13 mouse cellular contexts compared by ENCODE assay signal in genomic region chr14:8327371-8327770, GRCm38 (mm10). TPM values are rescaled to one million over a fixed set of nuclear protein-coding genes. Genes with fewer than 3 reads are reported as not detected.
DNase-seq lines count a peak whose midpoint lies in the region; ATAC-seq and TF ChIP-seq lines count a peak whose summit lies in the region.
"Had no signal": no experiment of that assay in that cellular context is flagged by ENCODE, and none has a peak within 500 bp of the region (broad histone marks: within the 10 kb centered on the region; RNA-seq: fewer than 3 reads in every experiment).

No protein-coding gene starts in this region.

- DNase-seq in cerebellum, adult 2 months = no peak
- DNase-seq in cerebellum, postnatal 25 days = no peak
- peak; percentile 79 for DNase-seq in kidney, postnatal 14 days
- DNase-seq in lung, adult 18-20 months = no peak
- DNase-seq: cerebellum, postnatal 14 days had no signal

- no peak overlapping the region for H3K4me3 ChIP-seq in cerebellum, adult 2 months (replicated peaks; ENCODE audit: insufficient read depth, low read depth, low read length)
- H3K4me3 ChIP-seq in intestine, embryonic 16.5 days (ENCODE audit: low read length) = no peak overlapping the region
- no peak overlapping the region for H3K4me3 ChIP-seq in intestine, postnatal 0 days (ENCODE audit: low read depth, low read length)
- no peak overlapping the region for H3K4me3 ChIP-seq in embryonic facial prominence, embryonic 13.5 days
- no peak overlapping the region for H3K4me3 ChIP-seq in intestine, embryonic 15.5 days (replicated peaks)

- no peak overlapping the region for H3K4me2 ChIP-seq in intestine, embryonic 16.5 days (ENCODE audit: low read depth, low read length)
- no peak overlapping the region for H3K4me2 ChIP-seq in intestine, postnatal 0 days (replicated peaks; ENCODE audit: low read depth)
- no peak overlapping the region for H3K4me2 ChIP-seq in embryonic facial prominence, embryonic 13.5 days
- no peak overlapping the region for H3K4me2 ChIP-seq in intestine, embryonic 15.5 days (replicated peaks)

- H3K27me3 ChIP-seq in cerebellum, adult 2 months (ENCODE audit: control insufficient read depth, insufficient read depth, low read length) = no peaks in the 10 kb centered on the region
- no peaks in the 10 kb centered on the region for H3K27me3 ChIP-seq in intestine, embryonic 16.5 days (replicated peaks; ENCODE audit: control insufficient read depth, insufficient read depth, low read length)
- H3K27me3 ChIP-seq in intestine, postnatal 0 days (replicated peaks; ENCODE audit: control insufficient read depth, insufficient read depth, low read length) = no peaks in the 10 kb centered on the region
- H3K27me3 ChIP-seq in embryonic facial prominence, embryonic 13.5 days = peaks cover 3% of the 10 kb centered on the region; the same call in 1 of the 2 replicates
- H3K27me3 ChIP-seq in intestine, embryonic 15.5 days (replicated peaks) = no peaks in the 10 kb centered on the region

- peak; percentile 41 for ATAC-seq in intestine, embryonic 16.5 days
- no peak for ATAC-seq in intestine, postnatal 0 days
- no peak for ATAC-seq in embryonic facial prominence, embryonic 13.5 days (ENCODE audit: insufficient number of reproducible peaks, insufficient read depth, low FRiP score, low TSS enrichment, low read depth)
- no peak for ATAC-seq in intestine, embryonic 15.5 days

- no peaks in the 10 kb centered on the region for H3K36me3 ChIP-seq in intestine, embryonic 16.5 days (ENCODE audit: control insufficient read depth, insufficient read depth, low read length)
- H3K36me3 ChIP-seq in intestine, postnatal 0 days (ENCODE audit: control insufficient read depth, insufficient read depth) = no peaks in the 10 kb centered on the region
- H3K36me3 ChIP-seq in embryonic facial prominence, embryonic 13.5 days = no peaks in the 10 kb centered on the region
- no peaks in the 10 kb centered on the region for H3K36me3 ChIP-seq in intestine, embryonic 15.5 days

- peak overlapping the region; percentile 52; the same call in 1 of the 2 replicates for H3K27ac ChIP-seq in cerebellum, adult 2 months (ENCODE audit: insufficient read depth, low read length)
- H3K27ac ChIP-seq in intestine, embryonic 16.5 days (ENCODE audit: low read length) = no peak overlapping the region
- no peak overlapping the region for H3K27ac ChIP-seq in intestine, postnatal 0 days (ENCODE audit: low read depth, low read length)
- peak overlapping the region; percentile 0; the same call in 1 of the 2 replicates for H3K27ac ChIP-seq in embryonic facial prominence, embryonic 13.5 days
- H3K27ac ChIP-seq in intestine, embryonic 15.5 days = no peak overlapping the region
- H3K27ac ChIP-seq: macrophage had no signal

- 76% methylated on average over 1 of the region's 1 CpGs for WGBS in cerebellum, adult 2 months
- 67% methylated on average over 1 of the region's 1 CpGs for WGBS in intestine, embryonic 16.5 days
- WGBS in intestine, postnatal 0 days = 44% methylated on average over 1 of the region's 1 CpGs
- WGBS in embryonic facial prominence, embryonic 13.5 days = 33% methylated on average over 1 of the region's 1 CpGs
- WGBS in intestine, embryonic 15.5 days = 72% methylated on average over 1 of the region's 1 CpGs

- no peaks in the 10 kb centered on the region for H3K9me3 ChIP-seq in intestine, embryonic 16.5 days (ENCODE audit: control insufficient read depth, low read length)
- no peaks in the 10 kb centered on the region for H3K9me3 ChIP-seq in intestine, postnatal 0 days (ENCODE audit: control insufficient read depth)
- H3K9me3 ChIP-seq in embryonic facial prominence, embryonic 13.5 days = no peaks in the 10 kb centered on the region
- no peaks in the 10 kb centered on the region for H3K9me3 ChIP-seq in intestine, embryonic 15.5 days

- TF ChIP-seq POLR2A in cerebellum, adult 2 months (IDR thresholded peaks at IDR 0.05; ENCODE audit: borderline replicate concordance, insufficient read depth, low read length) = no peak

- no peak overlapping the region for H3K9ac ChIP-seq in intestine, embryonic 16.5 days (ENCODE audit: low read depth, low read length)
- no peak overlapping the region for H3K9ac ChIP-seq in intestine, postnatal 0 days (ENCODE audit: low read depth, low read length)
- no peak overlapping the region for H3K9ac ChIP-seq in embryonic facial prominence, embryonic 13.5 days
- no peak overlapping the region for H3K9ac ChIP-seq in intestine, embryonic 15.5 days

- TF ChIP-seq CTCF in cerebellum, adult 2 months (IDR thresholded peaks at IDR 0.05; ENCODE audit: borderline replicate concordance, insufficient read depth, low read depth, low read length) = no peak
- no peak for TF ChIP-seq CTCF in intestine, postnatal 0 days (IDR thresholded peaks at IDR 0.05; ENCODE audit: low read depth)

- peaks cover 10% of the 10 kb centered on the region for H3K4me1 ChIP-seq in cerebellum, adult 2 months (ENCODE audit: control insufficient read depth, insufficient read depth, low read length)
- 0 out of 2 replicates have a peak, but pooled peaks cover 4% of the 10 kb centered on the region for H3K4me1 ChIP-seq in intestine, embryonic 16.5 days (ENCODE audit: control insufficient read depth, insufficient read depth, low read length)
- H3K4me1 ChIP-seq in intestine, postnatal 0 days (replicated peaks; ENCODE audit: control insufficient read depth, insufficient read depth, low read length) = no peaks in the 10 kb centered on the region
- peaks cover 18% of the 10 kb centered on the region for H3K4me1 ChIP-seq in embryonic facial prominence, embryonic 13.5 days
- no peaks in the 10 kb centered on the region for H3K4me1 ChIP-seq in intestine, embryonic 15.5 days (replicated peaks)

RNA-seq across cellular contexts. Expression of gene Fam107a, which starts 9.5 kb away (rescaled TPM):
- 351 and 468 TPM in 2 replicates for polyA plus RNA-seq in cerebellum, adult 2 months (2012; rRNA removed)
- polyA plus RNA-seq in intestine, embryonic 16.5 days (2015; fragmentation: Nextera tagmentation; extraction: Ambion mirVana) = 0.21 and 0.24 TPM in 2 replicates
- polyA plus RNA-seq in intestine, postnatal 0 days (2015; fragmentation: Nextera tagmentation; extraction: Ambion mirVana) = 0.16 TPM in 2 replicates
- 1.0 and 2.3 TPM in 2 replicates for polyA plus RNA-seq in embryonic facial prominence, embryonic 13.5 days (2015; fragmentation: Nextera tagmentation; extraction: Ambion mirVana)
- 0.43 and 0.44 TPM in 2 replicates for polyA plus RNA-seq in intestine, embryonic 15.5 days (2015; fragmentation: Nextera tagmentation; extraction: Ambion mirVana)
- polyA plus RNA-seq: C2C12, macrophage had no signal

RNA-seq across cellular contexts. Expression of gene Oit1, which starts 51.2 kb away (rescaled TPM):
- polyA plus RNA-seq in cerebellum, adult 2 months (2012; rRNA removed) = not detected in 2 replicates
- polyA plus RNA-seq in intestine, embryonic 16.5 days (2015; fragmentation: Nextera tagmentation; extraction: Ambion mirVana) = 13.2 and 23.1 TPM in 2 replicates
- 7.3 and 13.3 TPM in 2 replicates for polyA plus RNA-seq in intestine, postnatal 0 days (2015; fragmentation: Nextera tagmentation; extraction: Ambion mirVana)
- 0.22 and 1.7 TPM in 2 replicates for polyA plus RNA-seq in embryonic facial prominence, embryonic 13.5 days (2015; fragmentation: Nextera tagmentation; extraction: Ambion mirVana)
- polyA plus RNA-seq in intestine, embryonic 15.5 days (2015; fragmentation: Nextera tagmentation; extraction: Ambion mirVana) = 8.5 and 15.2 TPM in 2 replicates
- polyA plus RNA-seq: C2C12; forebrain, embryonic 11.5 days; limb, embryonic 11.5 days; macrophage had no signal

Comparison
In these comparisons a context has a peak if more than half of its experiments do, and no peak if none do; other contexts are left out.
1. H3K27ac ChIP-seq: peak in cerebellum, adult 2 months (single experiment) and embryonic facial prominence, embryonic 13.5 days (single experiment); none in intestine, embryonic 16.5 days (single experiment), intestine, postnatal 0 days (single experiment) and intestine, embryonic 15.5 days (single experiment).
2. RNA of gene Fam107a, which starts 9.5 kb away (polyA plus RNA-seq): 351 to 468 TPM in cerebellum, adult 2 months; 1.0 to 2.3 TPM in embryonic facial prominence, embryonic 13.5 days, 0.43 to 0.44 TPM in intestine, embryonic 15.5 days, 0.21 to 0.24 TPM in intestine, embryonic 16.5 days and 0.16 TPM in intestine, postnatal 0 days; every median in the first group is over 100 times any median in the second.